Mouse (Mus musculus) heart, embryonic 13.5 days (tissue): ENCODE data around the gene Unkl. TPM values are rescaled to one million over a fixed set of nuclear protein-coding genes. Genes with fewer than 3 reads are reported as not detected.

Experiments
- ATAC-seq: fragments of 200-750 bp; cut with Nextera tagmentation; 2 replicates; pipeline ENCODE4 v1.8.0; 2017; ENCODE audit warnings: moderate TSS enrichment; ENCODE audit not compliant: insufficient number of reproducible peaks, low FRiP score, low TSS enrichment; ENCODE audit errors: extremely low read depth
- H3K27ac ChIP-seq: fragments of 300-500 bp; sonication (generic); replicated peaks from 2 replicates; pipeline ENCODE4 v1.5.1; 2015; ENCODE audit warnings: moderate library complexity, mild to moderate bottlenecking, inconsistent platforms
- H3K27me3 ChIP-seq: fragments of 300-500 bp; sonication (generic); replicated peaks from 2 replicates; pipeline ENCODE4 v1.6.1; 2015; ENCODE audit warnings: mild to moderate bottlenecking, inconsistent platforms
- H3K36me3 ChIP-seq: fragments of 300-500 bp; sonication (generic); 2 replicates; pipeline ENCODE4 v1.6.1; 2015; ENCODE audit warnings: mild to moderate bottlenecking, inconsistent platforms
- H3K4me1 ChIP-seq: fragments of 300-500 bp; sonication (generic); 2 replicates; pipeline ENCODE4 v1.6.1; 2015; ENCODE audit warnings: inconsistent platforms
- H3K4me2 ChIP-seq: fragments of 300-500 bp; sonication (generic); 2 replicates; pipeline ENCODE4 v1.6.1; 2015; ENCODE audit warnings: inconsistent platforms, mild to moderate bottlenecking, moderate library complexity
- H3K4me3 ChIP-seq: fragments of 300-500 bp; sonication (generic); 2 replicates; pipeline ENCODE4 v1.5.1; 2015; ENCODE audit warnings: moderate library complexity, mild to moderate bottlenecking, inconsistent platforms
- H3K9ac ChIP-seq: fragments of 300-500 bp; sonication (generic); 2 replicates; pipeline ENCODE4 v1.6.1; 2015; ENCODE audit warnings: inconsistent platforms, mild to moderate bottlenecking, moderate library complexity
- H3K9me3 ChIP-seq: fragments of 300-500 bp; sonication (generic); 2 replicates; pipeline ENCODE4 v1.6.1; 2016; ENCODE audit warnings: inconsistent platforms
- WGBS: fragments of 180-500 bp; shearing (Covaris S2); methylation state at CpG from one replicate; pipeline ENCODE4 v1.1.7; 2015; ENCODE audit warnings: mixed read lengths; 5-methylcytosine and 5-hydroxymethylcytosine counted together
- polyA plus RNA-seq: library from polyadenylated mRNA; unstranded; fragments of >200 nt; fragmentation: Nextera tagmentation; extraction: Ambion mirVana; gene quantifications from 2 replicates; pipeline ENCODE4 v1.2.1, GENCODE M21; 2015

The Unkl gene
- polyA plus RNA-seq, 1 experiment from 2014 or later, result 4.5 TPM

- peaks cover 29% of the 10 kb centered on the region for H3K27me3 ChIP-seq
- H3K4me1 ChIP-seq, result peaks cover 35% of the 10 kb centered on the region
- peaks cover 7% of the 10 kb centered on the region; the same call in 1 of the 2 replicates for H3K36me3 ChIP-seq
- ATAC-seq, result peak; percentile 62
- peak within 1 kb of the TSS; percentile 74 for H3K4me3 ChIP-seq
- H3K4me2 ChIP-seq, result peak within 1 kb of the TSS; percentile 90
- no peaks in the 10 kb centered on the region for H3K9me3 ChIP-seq
- peak within 1 kb of the TSS; percentile 88 for H3K9ac ChIP-seq
- under 1% methylated on average over 50 of the region's 50 CpGs for WGBS
- H3K27ac ChIP-seq, result peak within 1 kb of the TSS; percentile 91
Observed at GRCm38 (mm10) chr17:25184129-25184691, 4.0 kb upstream of the Unkl start, which contains the start of gene BC003965. BC003965 (plus strand) TSS chr17:25184554.

DNA sequence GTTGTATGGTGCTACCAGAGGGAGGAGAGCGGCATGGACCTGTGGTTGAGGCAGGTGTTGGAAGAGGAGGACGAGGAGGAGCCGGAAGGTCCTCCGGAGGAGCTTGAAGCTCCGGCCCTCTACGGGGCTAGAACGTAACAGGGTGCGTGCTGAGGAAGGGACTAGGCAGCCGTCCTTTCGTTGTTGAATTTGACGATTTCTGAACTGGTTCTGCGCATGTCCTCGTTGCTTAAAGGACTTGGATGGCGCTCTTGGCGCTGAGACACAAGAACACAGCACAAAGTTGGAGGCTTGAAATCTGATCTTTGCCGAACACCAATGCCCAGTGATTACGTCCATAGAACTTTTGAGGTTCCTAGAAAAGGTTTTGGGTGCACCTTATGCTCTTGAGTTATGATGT is 3.2 kb upstream of the Unkl start:
- ATAC-seq, result no peak

DNA sequence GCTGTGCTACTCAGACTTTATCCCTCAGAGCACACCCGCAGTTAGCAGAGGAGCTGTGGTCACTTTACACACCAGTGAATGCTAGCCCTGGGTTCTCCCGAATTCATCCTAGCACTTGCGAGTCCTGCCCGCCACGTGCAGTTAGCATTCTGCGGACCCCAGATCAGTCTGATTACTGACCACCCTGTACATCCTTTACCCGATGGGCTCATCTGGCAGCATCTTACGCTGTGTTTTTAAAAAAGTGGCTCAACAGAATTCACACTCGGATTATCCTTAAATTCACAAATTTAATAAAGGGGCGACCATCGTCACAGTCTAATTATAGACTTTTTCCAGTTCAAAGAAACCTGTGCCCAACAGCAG is 430 bp upstream of the Unkl start:
- H3K4me2 ChIP-seq, result peak overlapping the region; percentile 77
- H3K27me3 ChIP-seq, result 0 out of 2 replicates have a peak, but pooled peaks cover 5% of the 10 kb centered on the region
- H3K9me3 ChIP-seq, result no peaks in the 10 kb centered on the region
- peak overlapping the region; percentile 80 for H3K27ac ChIP-seq
- peaks cover 44% of the 10 kb centered on the region for H3K4me1 ChIP-seq
- H3K9ac ChIP-seq, result peak overlapping the region; percentile 98
- peak overlapping the region; percentile 97 for H3K4me3 ChIP-seq
- H3K36me3 ChIP-seq, result peaks cover 28% of the 10 kb centered on the region
- ATAC-seq, result no peak
- 3% methylated on average over 11 of the region's 11 CpGs for WGBS

More for the DNA sequence above, 3.2 kb upstream of the Unkl start:
- Histone ChIP-seq H3K27ac (peak overlapping the region; percentile 91), H3K9ac (peak overlapping the region; percentile 88), H3K4me2 (peak overlapping the region; percentile 90), H3K36me3 (peaks cover 7% of the 10 kb centered on the region; the same call in 1 of the 2 replicates), H3K4me3 (peak overlapping the region; percentile 74), H3K9me3 (no peaks in the 10 kb centered on the region), H3K27me3 (peaks cover 24% of the 10 kb centered on the region), H3K4me1 (peaks cover 42% of the 10 kb centered on the region)
- WGBS, result 8% methylated on average over 17 of the region's 17 CpGs

GRCm38 (mm10) chr17:25189091-25189490 is 894 bp downstream of the Unkl start:
- H3K27me3 ChIP-seq, result no peaks in the 10 kb centered on the region
- H3K4me1 ChIP-seq, result peaks cover 36% of the 10 kb centered on the region
- no peak for ATAC-seq
- 2% methylated on average over 16 of the region's 16 CpGs for WGBS
- H3K4me3 ChIP-seq, result peak overlapping the region; percentile 97
- peaks cover 35% of the 10 kb centered on the region for H3K36me3 ChIP-seq
- H3K27ac ChIP-seq, result peak overlapping the region; percentile 80; the same call in 1 of the 2 replicates
- H3K9ac ChIP-seq, result peak overlapping the region; percentile 98
- H3K9me3 ChIP-seq, result no peaks in the 10 kb centered on the region
- peak overlapping the region; percentile 77 for H3K4me2 ChIP-seq

DNA sequence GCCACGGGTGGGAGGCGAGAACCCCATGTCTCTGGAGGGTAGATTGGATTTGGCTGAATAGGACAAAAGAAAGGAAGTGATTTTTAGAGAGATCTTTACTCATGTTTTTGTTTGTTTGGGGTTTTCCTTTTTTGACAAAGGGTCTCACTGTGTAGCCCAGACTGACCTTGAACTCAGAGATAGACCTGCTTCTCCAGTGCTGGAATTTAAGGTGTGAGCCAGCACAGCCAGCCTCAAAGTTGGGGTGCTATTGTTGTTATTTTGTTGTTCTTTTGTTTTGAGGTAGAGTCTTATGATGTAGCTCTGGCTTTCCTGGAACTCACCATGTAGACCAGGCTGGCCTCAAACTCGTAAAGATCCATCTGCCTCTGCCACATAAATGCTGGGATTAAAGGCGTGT is 14.2 kb downstream of the Unkl start:
- Histone ChIP-seq H3K9me3 (no peaks in the 10 kb centered on the region), H3K27me3 (no peaks in the 10 kb centered on the region), H3K36me3 (peaks cover 92% of the 10 kb centered on the region), H3K9ac (no peak overlapping the region), H3K4me3 (no peak overlapping the region), H3K4me1 (no peaks in the 10 kb centered on the region), H3K4me2 (no peak overlapping the region), H3K27ac (no peak overlapping the region)
- 93% methylated on average over 4 of the region's 4 CpGs for WGBS
- no peak for ATAC-seq

DNA sequence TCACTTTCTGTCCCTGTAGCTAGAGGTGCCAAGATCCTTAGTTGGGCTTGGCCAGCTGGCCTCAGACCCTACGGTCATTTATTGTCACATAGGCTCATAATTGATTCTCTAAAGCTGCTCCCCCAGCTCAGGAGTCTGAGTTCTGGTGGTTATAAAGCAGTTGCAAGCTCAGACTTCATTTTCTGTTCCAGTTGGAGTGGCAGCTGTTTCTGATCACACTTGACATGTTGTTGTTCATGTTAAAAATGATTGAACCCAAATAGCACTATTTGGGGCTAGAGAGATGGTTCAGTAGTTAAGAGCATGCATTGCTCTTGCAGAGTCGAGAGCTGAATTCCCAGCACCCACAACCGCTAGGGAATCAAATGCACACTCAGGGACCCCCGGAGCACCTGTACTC is 21.8 kb downstream of the Unkl start:
- 93% methylated on average over 4 of the region's 4 CpGs for WGBS
- Histone ChIP-seq H3K4me3 (no peak overlapping the region), H3K27me3 (no peaks in the 10 kb centered on the region), H3K9me3 (no peaks in the 10 kb centered on the region), H3K27ac (no peak overlapping the region), H3K9ac (no peak overlapping the region), H3K36me3 (peaks cover 98% of the 10 kb centered on the region), H3K4me2 (no peak overlapping the region), H3K4me1 (no peaks in the 10 kb centered on the region)
- no peak for ATAC-seq

- Histone ChIP-seq H3K4me3 (no peak overlapping the region), H3K4me1 (no peaks in the 10 kb centered on the region), H3K36me3 (peaks cover 98% of the 10 kb centered on the region), H3K27ac (no peak overlapping the region), H3K9me3 (no peaks in the 10 kb centered on the region), H3K27me3 (no peaks in the 10 kb centered on the region), H3K4me2 (no peak overlapping the region), H3K9ac (no peak overlapping the region)
- ATAC-seq, result no peak
- WGBS, result 76% methylated on average over 15 of the region's 15 CpGs
Observed at GRCm38 (mm10) chr17:25210680-25211466, 22.7 kb downstream of the Unkl start.

- no peaks in the 10 kb centered on the region for H3K4me1 ChIP-seq
- no peak overlapping the region for H3K27ac ChIP-seq
- H3K27me3 ChIP-seq, result no peaks in the 10 kb centered on the region
- no peaks in the 10 kb centered on the region for H3K9me3 ChIP-seq
- H3K4me2 ChIP-seq, result no peak overlapping the region
- H3K36me3 ChIP-seq, result peaks cover 99% of the 10 kb centered on the region
- H3K9ac ChIP-seq, result no peak overlapping the region
- no peak overlapping the region for H3K4me3 ChIP-seq
- WGBS, result 60% methylated on average over 4 of the region's 4 CpGs
- ATAC-seq, result no peak
Observed at GRCm38 (mm10) chr17:25211705-25212104, 23.5 kb downstream of the Unkl start.

- Histone ChIP-seq H3K4me1 (no peaks in the 10 kb centered on the region), H3K4me2 (no peak overlapping the region), H3K9me3 (no peaks in the 10 kb centered on the region), H3K27me3 (0 out of 2 replicates have a peak, but pooled peaks cover under 1% of the 10 kb centered on the region), H3K27ac (no peak overlapping the region), H3K36me3 (peaks cover 97% of the 10 kb centered on the region), H3K9ac (no peak overlapping the region), H3K4me3 (no peak overlapping the region)
- ATAC-seq, result no peak
- 84% methylated on average over 3 of the region's 3 CpGs for WGBS
Observed at GRCm38 (mm10) chr17:25215431-25215830, 27.2 kb downstream of the Unkl start.

DNA sequence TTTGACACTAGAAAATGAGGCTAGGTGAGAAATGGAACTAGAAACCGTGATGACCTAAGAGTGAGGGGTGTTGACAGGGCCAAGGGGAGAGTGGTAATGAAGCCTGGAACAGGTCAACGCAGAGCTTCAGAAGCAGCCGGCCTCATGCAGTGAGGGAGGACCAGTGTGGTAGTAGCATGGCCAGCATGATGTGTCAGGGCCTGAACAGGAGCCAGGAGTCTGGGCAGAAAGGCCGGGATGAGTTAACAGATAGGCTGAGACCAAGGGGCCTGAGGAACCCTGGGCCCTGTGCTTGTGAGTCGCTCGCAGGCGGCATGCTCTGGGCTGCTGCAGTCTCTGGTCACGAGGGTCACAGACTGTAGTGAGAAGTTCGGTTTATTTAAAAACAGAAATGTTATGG is 30.8 kb downstream of the Unkl start:
- Histone ChIP-seq H3K4me3 (no peak overlapping the region), H3K36me3 (peaks cover 64% of the 10 kb centered on the region), H3K9ac (no peak overlapping the region), H3K9me3 (no peaks in the 10 kb centered on the region), H3K4me2 (no peak overlapping the region), H3K27ac (no peak overlapping the region), H3K4me1 (peaks cover 18% of the 10 kb centered on the region), H3K27me3 (0 out of 2 replicates have a peak, but pooled peaks cover 4% of the 10 kb centered on the region)
- WGBS, result 76% methylated on average over 9 of the region's 9 CpGs
- ATAC-seq, result no peak

GRCm38 (mm10) chr17:25219492-25220295 is 31.5 kb downstream of the Unkl start:
- H3K4me3 ChIP-seq, result no peak overlapping the region
- peaks cover 56% of the 10 kb centered on the region for H3K36me3 ChIP-seq
- no peaks in the 10 kb centered on the region for H3K9me3 ChIP-seq
- H3K27me3 ChIP-seq, result 0 out of 2 replicates have a peak, but pooled peaks cover 4% of the 10 kb centered on the region
- peaks cover 18% of the 10 kb centered on the region for H3K4me1 ChIP-seq
- no peak for ATAC-seq
- H3K9ac ChIP-seq, result no peak overlapping the region
- WGBS, result 89% methylated on average over 15 of the region's 15 CpGs
- H3K4me2 ChIP-seq, result no peak overlapping the region
- H3K27ac ChIP-seq, result no peak overlapping the region
